Mouse (Mus musculus) sigmoid colon, adult 10 weeks (tissue): ENCODE data around the gene Sub1. TPM values are rescaled to one million over a fixed set of nuclear protein-coding genes. Genes with fewer than 3 reads are reported as not detected.

Experiments
- polyA plus RNA-seq: library from polyadenylated mRNA; stranded (reverse); fragments of 350-450 nt; fragmentation: Illumina TruSeq; extraction: RNeasy Lipid Tissue Mini Kit (QIAGEN cat#74804); gene quantifications from one replicate; pipeline ENCODE4 v1.2.3, GENCODE M21; 2014; ENCODE audit warnings: low read depth, low replicate concordance

The Sub1 gene
- 357 TPM for polyA plus RNA-seq

GRCm38 (mm10) chr15:11996883-11997282 is at the start of gene Sub1:
Gene Sub1, minus strand, starts transcription at chr15:11996983.

Other genes with a start within 250 kb of the Sub1 start
- 1.5 TPM for gene Npr3, start 89.7 kb downstream of the Sub1 start, polyA plus RNA-seq
- gene Zfr, start 120.8 kb upstream of the Sub1 start, polyA plus RNA-seq: 209 TPM
- gene Mtmr12, start 208.0 kb upstream of the Sub1 start, polyA plus RNA-seq: 20.0 TPM